8 mouse cellular contexts compared by ENCODE assay signal in genomic region chr5:125157375-125158033, GRCm38 (mm10). TPM values are rescaled to one million over a fixed set of nuclear protein-coding genes. Genes with fewer than 3 reads are reported as not detected.
A peak's percentile ranks its signal among the peaks of the same experiment; 100 is the strongest.
DNase-seq lines count a peak whose midpoint lies in the region; ATAC-seq and TF ChIP-seq lines count a peak whose summit lies in the region.

No protein-coding gene starts in this region.

- no peak for TF ChIP-seq CTCF in spleen, adult 2 months (IDR thresholded peaks at IDR 0.05; ENCODE audit: extremely low read depth, insufficient read depth, insufficient read length, insufficient replicate concordance)
- TF ChIP-seq CTCF in liver, embryonic 14.5 days (IDR thresholded peaks at IDR 0.05; ENCODE audit: low read depth), result 0 out of 2 replicates have a peak, but pooled peaks have one; percentile 1

- H3K4me3 ChIP-seq in spleen, adult 2 months (ENCODE audit: extremely low read depth, insufficient read depth, insufficient read length), result no peak overlapping the region
- no peak overlapping the region for H3K4me3 ChIP-seq in liver, embryonic 14.5 days (ENCODE audit: insufficient read depth in 1 of 2, low read depth in 2 of 2, low read length in 2 of 2)

- no peak for ATAC-seq in liver, embryonic 14.5 days (ENCODE audit: insufficient read depth)

- no peak overlapping the region for H3K4me2 ChIP-seq in liver, embryonic 14.5 days (ENCODE audit: low read depth)

- peaks cover 34% of the 10 kb centered on the region for H3K4me1 ChIP-seq in spleen, adult 2 months (ENCODE audit: control insufficient read depth, insufficient read depth, insufficient read length)
- peaks cover 17 to 21% of the 10 kb centered on the region in 2 experiments for H3K4me1 ChIP-seq in liver, embryonic 14.5 days (replicated peaks; ENCODE audit: control insufficient read depth in 2 of 2, insufficient read depth in 2 of 2, low read length in 1 of 2)

- 76% methylated on average over 8 of the region's 8 CpGs for WGBS in spleen, adult 2 months
- 56% methylated on average over 8 of the region's 8 CpGs for WGBS in liver, embryonic 14.5 days (ENCODE audit: insufficient replicate concordance)

- peak overlapping the region; percentile 88; the same call in 1 of the 2 replicates for H3K27ac ChIP-seq in spleen, adult 2 months (ENCODE audit: insufficient read depth, low read length)
- no peak overlapping the region for H3K27ac ChIP-seq in liver, embryonic 14.5 days

- H3K9me3 ChIP-seq in liver, embryonic 14.5 days (ENCODE audit: control insufficient read depth, low read length), result no peaks in the 10 kb centered on the region

- no peaks in the 10 kb centered on the region for H3K27me3 ChIP-seq in spleen, adult 2 months (ENCODE audit: control insufficient read depth, insufficient read depth, low read length)
- no peaks in the 10 kb centered on the region for H3K27me3 ChIP-seq in liver, embryonic 14.5 days (ENCODE audit: control insufficient read depth, insufficient read depth, low read length)

- no peak for TF ChIP-seq EP300 in liver, embryonic 14.5 days (IDR thresholded peaks at IDR 0.05; ENCODE audit: low read depth)

- no peak for TF ChIP-seq POLR2A in spleen, adult 2 months (IDR thresholded peaks at IDR 0.05; ENCODE audit: low read depth, low read length)

- DNase-seq in cerebellum, adult 11-12 months, result peak; percentile 65
- no peak for DNase-seq in cerebellum, adult 9-11 months
- DNase-seq in spleen, adult 2 months (ENCODE audit: low read depth in 1 of 2, low spot score in 2 of 2), result no peak
- DNase-seq in spleen, postnatal 4 days (ENCODE audit: low spot score in 2 of 2), result no peak
- no peak for DNase-seq in liver, embryonic 14.5 days (ENCODE audit: low read depth in 3 of 3, low spot score in 3 of 3)
- DNase-seq in yolk sac, embryonic 10.5 days (ENCODE audit: low spot score), result peak; percentile 52
- no peak for DNase-seq in thymus, postnatal 4 days
- no peak for DNase-seq in urinary bladder, postnatal 36 days (ENCODE audit: low spot score in 2 of 2)

- H3K9ac ChIP-seq in liver, embryonic 14.5 days (replicated peaks), result no peak overlapping the region

- H3K36me3 ChIP-seq in spleen, adult 2 months (ENCODE audit: control insufficient read depth, insufficient read depth, low read length), result no peaks in the 10 kb centered on the region
- no peaks in the 10 kb centered on the region for H3K36me3 ChIP-seq in liver, embryonic 14.5 days (replicated peaks; ENCODE audit: control insufficient read depth, insufficient read depth, low read depth)

RNA-seq across cellular contexts. Expression of gene Ncor2, which starts 21.5 kb away (rescaled TPM):
- 70.1 and 70.5 TPM in 2 replicates for polyA plus RNA-seq in spleen, adult 2 months (2012; rRNA removed)
- 4.1 and 4.4 TPM in 2 replicates for polyA plus RNA-seq in liver, embryonic 14.5 days (2012; rRNA removed)
- polyA plus RNA-seq in liver, embryonic 14.5 days (2014; fragmentation: Nextera tagmentation; extraction: Ambion mirVana), result 3.2 and 3.5 TPM in 2 replicates

Comparison
In these comparisons a context has a peak if more than half of its experiments do, and no peak if none do; other contexts are left out.
1. DNase-seq: peak in cerebellum, adult 11-12 months (single experiment) and yolk sac, embryonic 10.5 days (single experiment); none in cerebellum, adult 9-11 months (single experiment), spleen, adult 2 months (0 of 2), spleen, postnatal 4 days (0 of 2), liver, embryonic 14.5 days (0 of 3), thymus, postnatal 4 days (single experiment) and urinary bladder, postnatal 36 days (0 of 2).
2. RNA of gene Ncor2, which starts 21.5 kb away (polyA plus RNA-seq): 70.1 to 70.5 TPM in spleen, adult 2 months; 3.2 to 4.4 TPM in liver, embryonic 14.5 days; every median in the first group is over 10 times any median in the second.